Mouse (Mus musculus): ENCODE measurements around the gene Zkscan6.

The Zkscan6 gene

GRCm38 (mm10) chr11:65814381-65814780 lies 7.4 kb downstream of the Zkscan6 start:
- no peak for DNase-seq (ENCODE audit: low spot score)

GRCm38 (mm10) chr11:65816237-65816636 lies 9.3 kb downstream of the Zkscan6 start:
- no peak for DNase-seq (ENCODE audit: low spot score)

GRCm38 (mm10) chr11:65818193-65818592 lies 11.2 kb downstream of the Zkscan6 start:
- DNase-seq (ENCODE audit: low spot score) = no peak

- no peak for DNase-seq (ENCODE audit: low spot score)
Observed at GRCm38 (mm10) chr11:65820280-65820679, 13.3 kb downstream of the Zkscan6 start.

- peak; percentile 31 for DNase-seq (ENCODE audit: low spot score)
Observed at GRCm38 (mm10) chr11:65820877-65821276, 13.9 kb downstream of the Zkscan6 start.

GRCm38 (mm10) chr11:65824556-65824955 lies 17.6 kb downstream of the Zkscan6 start:
- no peak for DNase-seq (ENCODE audit: low spot score)

- DNase-seq (ENCODE audit: low spot score) = no peak
Observed at GRCm38 (mm10) chr11:65838999-65839398, 32.0 kb downstream of the Zkscan6 start.

GRCm38 (mm10) chr11:65846446-65846845 lies 39.5 kb downstream of the Zkscan6 start:
- no peak for DNase-seq (ENCODE audit: low spot score)

GRCm38 (mm10) chr11:65852066-65852465 lies 45.1 kb downstream of the Zkscan6 start:
- no peak for DNase-seq (ENCODE audit: low spot score)

- DNase-seq (ENCODE audit: low spot score) = no peak
Observed at GRCm38 (mm10) chr11:65861476-65861875, 54.5 kb downstream of the Zkscan6 start.

GRCm38 (mm10) chr11:65877146-65877775 lies 70.3 kb downstream of the Zkscan6 start:
- DNase-seq (ENCODE audit: low spot score) = no peak
